Mouse (Mus musculus) myocyte (in vitro differentiated cells): ENCODE measurements at regions not wholly inside any gene's neighbourhood (a gene's known extent, or its start where the extent isn't known, plus 50 kb on each side); places are given as distances from the start of the nearest gene placed in this dataset.

Experiments
- CEBPB ChIP-seq: IDR thresholded peaks from 2 replicates; pipeline ENCODE4 v1.6.1; 2011; ENCODE audit warnings: mild to moderate bottlenecking, moderate library complexity; ENCODE audit not compliant: poor library complexity, insufficient read depth, severe bottlenecking
- E2F4 ChIP-seq: IDR thresholded peaks from one replicate; pipeline ENCODE4 v1.6.1; 2011; ENCODE audit warnings: mild to moderate bottlenecking, control low read depth, moderate library complexity; ENCODE audit not compliant: insufficient read depth
- MAX ChIP-seq: IDR thresholded peaks from one replicate; pipeline ENCODE4 v1.6.1; 2011; ENCODE audit warnings: low read depth, mild to moderate bottlenecking, control low read depth
- MYOD1 ChIP-seq, 3 experiments: IDR thresholded peaks; one replicate each; pipeline ENCODE4 v1.6.1; 2011; ENCODE audit warnings: control low read depth in 2 of 3, low read depth in 2 of 3, mild to moderate bottlenecking in 2 of 3, moderate library complexity in 1 of 3; ENCODE audit not compliant: insufficient read length in 2 of 3, control insufficient read depth in 1 of 3
- MYOG ChIP-seq, 3 experiments: IDR thresholded peaks; one replicate each; pipeline ENCODE4 v1.6.1; 2011; ENCODE audit warnings: control low read depth in 2 of 3, low read depth in 2 of 3, mild to moderate bottlenecking in 2 of 3; ENCODE audit not compliant: insufficient read length in 2 of 3, control insufficient read depth in 1 of 3, insufficient read depth in 1 of 3
- POLR2A ChIP-seq: IDR thresholded peaks from one replicate; pipeline ENCODE4 v1.6.1; 2011; ENCODE audit warnings: low read depth, mild to moderate bottlenecking, control low read depth, moderate library complexity; ENCODE audit not compliant: insufficient read length
- POLR2AphosphoS2 ChIP-seq: IDR thresholded peaks from one replicate; pipeline ENCODE4 v1.6.1; 2011; ENCODE audit warnings: low read depth, control low read depth; ENCODE audit not compliant: insufficient read length
- REST ChIP-seq: IDR thresholded peaks from one replicate; pipeline ENCODE4 v1.6.1; 2011; ENCODE audit warnings: mild to moderate bottlenecking, control low read depth, moderate library complexity; ENCODE audit not compliant: insufficient read depth, insufficient read length
- SRF ChIP-seq: IDR thresholded peaks from one replicate; pipeline ENCODE4 v1.6.1; 2011; ENCODE audit warnings: low read depth; ENCODE audit not compliant: control insufficient read depth, insufficient read length
- TCF12 ChIP-seq: IDR thresholded peaks from one replicate; pipeline ENCODE4 v1.6.1; 2011; ENCODE audit warnings: mild to moderate bottlenecking, control low read depth; ENCODE audit not compliant: poor library complexity, insufficient read depth, severe bottlenecking
- USF1 ChIP-seq: IDR thresholded peaks from one replicate; pipeline ENCODE4 v1.6.1; 2011; ENCODE audit warnings: low read depth, mild to moderate bottlenecking, control low read depth, moderate library complexity

GRCm38 (mm10) chr10:17561977-17562376 is 161.0 kb upstream of the Cited2 start:
- TF ChIP-seq TCF12 (no peak), E2F4 (no peak), POLR2A (no peak), MYOG (IDR thresholded peaks at IDR 0.05; ENCODE audit: control insufficient read depth in 1 of 3, insufficient read depth in 1 of 3, insufficient read length in 2 of 3, low read depth in 2 of 3) (no peak), USF1 (no peak), MYOD1 (IDR thresholded peaks at IDR 0.05; ENCODE audit: control insufficient read depth in 1 of 3, insufficient read length in 2 of 3, low read depth in 2 of 3) (no peak), CEBPB (no peak), REST (no peak), MAX (no peak), SRF (no peak), POLR2AphosphoS2 (no peak)
